Mouse (Mus musculus): ENCODE measurements around the gene Tut1. TPM values are rescaled to one million over a fixed set of nuclear protein-coding genes. Genes with fewer than 3 reads are reported as not detected.
A peak's percentile ranks its signal among the peaks of the same experiment; 100 is the strongest.

Tut1 gene
- polyA plus RNA-seq, 1 experiment, result 16.8 TPM

GRCm38 (mm10) chr19:8989066-8989566 lies 35.5 kb downstream of the Tut1 start, which contains the start of gene Ahnak:
Ahnak (plus strand) TSS chr19:8989284.
- H3K4me3 ChIP-seq (ENCODE audit: insufficient read depth, low read length), result peak within 1 kb of the TSS; percentile 94
- peak within 1 kb of the TSS; percentile 99 for H3K27ac ChIP-seq (ENCODE audit: insufficient read depth, low read length)
- no peak for TF ChIP-seq CTCF (IDR thresholded peaks at IDR 0.05; ENCODE audit: borderline replicate concordance, insufficient read depth, low read length)
- peak; percentile 97 for TF ChIP-seq POLR2A (IDR thresholded peaks at IDR 0.05; ENCODE audit: low read depth, low read length)
- peaks cover 26% of the 10 kb centered on the region for H3K4me1 ChIP-seq (ENCODE audit: control insufficient read depth, insufficient read depth, low read length)

GRCm38 (mm10) chr19:8989567-8990431 lies 36.2 kb downstream of the Tut1 start:
- H3K4me1 ChIP-seq (ENCODE audit: control insufficient read depth, insufficient read depth, low read length), result peaks cover 25% of the 10 kb centered on the region
- no peak for TF ChIP-seq CTCF (IDR thresholded peaks at IDR 0.05; ENCODE audit: borderline replicate concordance, insufficient read depth, low read length)
- TF ChIP-seq POLR2A (IDR thresholded peaks at IDR 0.05; ENCODE audit: low read depth, low read length), result peak; percentile 73
- H3K27ac ChIP-seq (ENCODE audit: insufficient read depth, low read length), result peak overlapping the region; percentile 99
- H3K4me3 ChIP-seq (ENCODE audit: insufficient read depth, low read length), result peak overlapping the region; percentile 94

DNA sequence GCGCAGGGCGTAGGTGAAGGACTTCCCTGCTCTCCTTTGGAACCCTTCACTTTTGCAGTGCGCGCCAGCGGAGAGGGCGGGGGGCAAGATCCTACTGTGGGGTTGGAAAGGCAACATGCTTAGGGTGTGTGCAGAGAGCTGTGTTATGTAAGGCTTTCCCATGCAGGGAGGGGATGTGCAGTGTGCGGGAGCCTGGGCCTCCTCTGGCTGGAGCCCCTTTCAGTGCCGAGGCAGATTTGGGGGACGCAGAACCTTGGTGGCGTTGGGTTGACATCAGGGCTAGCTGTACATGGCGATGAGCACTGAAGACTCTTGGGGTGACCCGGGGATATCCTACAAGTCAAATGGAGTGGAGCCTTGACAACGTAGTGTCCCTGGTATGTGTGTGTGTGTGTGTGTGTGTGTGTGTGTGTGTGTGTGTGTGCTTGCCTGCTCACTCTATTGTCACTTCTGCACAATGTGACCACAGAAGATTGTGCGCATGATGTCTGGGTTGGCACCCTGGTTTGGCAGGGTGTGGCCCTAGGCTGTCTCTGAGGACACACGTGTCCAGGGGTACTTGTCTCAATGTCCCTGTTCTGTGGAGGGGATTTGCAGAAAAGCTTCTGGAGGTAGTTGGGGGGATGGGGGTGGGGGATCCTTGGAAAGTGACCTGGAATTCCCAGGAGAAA lies 36.9 kb downstream of the Tut1 start:
- TF ChIP-seq POLR2A (IDR thresholded peaks at IDR 0.05; ENCODE audit: low read depth, low read length) (peak; percentile 69), CTCF (IDR thresholded peaks at IDR 0.05; ENCODE audit: borderline replicate concordance, insufficient read depth, low read length) (no peak)

GRCm38 (mm10) chr19:8991245-8991870 lies 37.7 kb downstream of the Tut1 start:
- peak overlapping the region; percentile 83 for H3K4me3 ChIP-seq (ENCODE audit: insufficient read depth, low read length)
- H3K27ac ChIP-seq (ENCODE audit: insufficient read depth, low read length), result peak overlapping the region; percentile 95
- TF ChIP-seq POLR2A (IDR thresholded peaks at IDR 0.05; ENCODE audit: low read depth, low read length), result peak; percentile 6
- TF ChIP-seq CTCF (IDR thresholded peaks at IDR 0.05; ENCODE audit: borderline replicate concordance, insufficient read depth, low read length), result no peak
- peaks cover 32% of the 10 kb centered on the region for H3K4me1 ChIP-seq (ENCODE audit: control insufficient read depth, insufficient read depth, low read length)

More for the DNA sequence above, 36.9 kb downstream of the Tut1 start:
- peaks cover 31% of the 10 kb centered on the region for H3K4me1 ChIP-seq (ENCODE audit: control insufficient read depth, insufficient read depth, low read length)
- H3K4me3 ChIP-seq (ENCODE audit: insufficient read depth, low read length), result peak overlapping the region; percentile 83
- H3K27ac ChIP-seq (ENCODE audit: insufficient read depth, low read length), result peak overlapping the region; percentile 95

GRCm38 (mm10) chr19:8991871-8992735 lies 38.5 kb downstream of the Tut1 start:
- TF ChIP-seq CTCF (IDR thresholded peaks at IDR 0.05; ENCODE audit: borderline replicate concordance, insufficient read depth, low read length) (no peak), POLR2A (IDR thresholded peaks at IDR 0.05; ENCODE audit: low read depth, low read length) (peak; percentile 72; the same call in 1 of the 2 replicates)
- peak overlapping the region; percentile 95 for H3K27ac ChIP-seq (ENCODE audit: insufficient read depth, low read length)

GRCm38 (mm10) chr19:8992769-8993624 lies 39.4 kb downstream of the Tut1 start:
- peaks cover 31% of the 10 kb centered on the region for H3K4me1 ChIP-seq (ENCODE audit: control insufficient read depth, insufficient read depth, low read length)
- peak overlapping the region; percentile 83 for H3K4me3 ChIP-seq (ENCODE audit: insufficient read depth, low read length)
- TF ChIP-seq POLR2A (IDR thresholded peaks at IDR 0.05; ENCODE audit: low read depth, low read length) (peak; percentile 71), CTCF (IDR thresholded peaks at IDR 0.05; ENCODE audit: borderline replicate concordance, insufficient read depth, low read length) (peak; percentile 41; the same call in 1 of the 2 replicates)
- peak overlapping the region; percentile 95 for H3K27ac ChIP-seq (ENCODE audit: insufficient read depth, low read length)

More at GRCm38 (mm10) chr19:8991871-8992735, 38.5 kb downstream of the Tut1 start:
- peaks cover 32% of the 10 kb centered on the region for H3K4me1 ChIP-seq (ENCODE audit: control insufficient read depth, insufficient read depth, low read length)
- H3K4me3 ChIP-seq (ENCODE audit: insufficient read depth, low read length), result peak overlapping the region; percentile 83

GRCm38 (mm10) chr19:8993625-8993912 lies 39.9 kb downstream of the Tut1 start:
- peak overlapping the region; percentile 29 for H3K4me3 ChIP-seq (ENCODE audit: insufficient read depth, low read length)
- peaks cover 33% of the 10 kb centered on the region for H3K4me1 ChIP-seq (ENCODE audit: control insufficient read depth, insufficient read depth, low read length)
- TF ChIP-seq CTCF (IDR thresholded peaks at IDR 0.05; ENCODE audit: borderline replicate concordance, insufficient read depth, low read length) (no peak), POLR2A (IDR thresholded peaks at IDR 0.05; ENCODE audit: low read depth, low read length) (no peak)
- H3K27ac ChIP-seq (ENCODE audit: insufficient read depth, low read length), result peak overlapping the region; percentile 76
